Mouse (Mus musculus): ENCODE data around the gene Zfp217.

GRCm38 (mm10) chr2:170185137-170185837 lies 37.4 kb upstream of the Zfp217 start:
- no peak for TF ChIP-seq E2F4 (IDR thresholded peaks at IDR 0.05; ENCODE audit: insufficient replicate concordance, low read depth, low read length)
- no peak for TF ChIP-seq CTCF (conservative IDR thresholded peaks at IDR 0.05 in 1 of 2, IDR thresholded peaks at IDR 0.05 in 1 of 2; ENCODE audit: low read depth in 2 of 2, low read length in 2 of 2)
- TF ChIP-seq RAD21 (IDR thresholded peaks at IDR 0.05; ENCODE audit: low read depth, low read length) = no peak
- TF ChIP-seq USF1 (IDR thresholded peaks at IDR 0.05; ENCODE audit: low read depth, low read length) = no peak
- no peak for TF ChIP-seq ELF1 (IDR thresholded peaks at IDR 0.05; ENCODE audit: low read depth, low read length)
- no peak for TF ChIP-seq POLR2A (IDR thresholded peaks at IDR 0.05; ENCODE audit: low read depth, low read length)
- TF ChIP-seq SMC3 (IDR thresholded peaks at IDR 0.05; ENCODE audit: low read depth, low read length) = no peak
- TF ChIP-seq TBP (conservative IDR thresholded peaks at IDR 0.05; ENCODE audit: low read depth, low read length) = no peak; the same call in 1 of the 2 replicates
- TF ChIP-seq TCF12 (IDR thresholded peaks at IDR 0.05; ENCODE audit: low read depth, low read length) = no peak
- no peak for TF ChIP-seq ETS1 (conservative IDR thresholded peaks at IDR 0.05; ENCODE audit: low read depth, low read length)
- no peak for TF ChIP-seq EP300 (IDR thresholded peaks at IDR 0.05; ENCODE audit: low read length)

All from CH12.LX (cell line).